Mouse (Mus musculus) midbrain, embryonic 16.5 days (tissue): Measurements from ENCODE around the gene Man1a. TPM values are rescaled to one million over a fixed set of nuclear protein-coding genes. Genes with fewer than 3 reads are reported as not detected.
A peak's percentile ranks its signal among the peaks of the same experiment; 100 is the strongest.

Experiments used
- ATAC-seq: fragments of 200-750 bp; cut with Nextera tagmentation; 2 replicates; pipeline ENCODE4 v1.8.0; 2017; ENCODE audit warnings: moderate TSS enrichment
- H3K27ac ChIP-seq: fragments of 300-500 bp; sonication (generic); 2 replicates; pipeline ENCODE4 v1.5.1; 2014; ENCODE audit warnings: mild to moderate bottlenecking, low read length, mixed read lengths
- H3K27me3 ChIP-seq: fragments of 300-500 bp; sonication (generic); 2 replicates; pipeline ENCODE4 v1.6.1; 2014; ENCODE audit warnings: low read depth, low read length, mixed read lengths; ENCODE audit not compliant: control insufficient read depth, insufficient read depth
- H3K36me3 ChIP-seq: fragments of 300-500 bp; sonication (generic); 2 replicates; pipeline ENCODE4 v1.6.1; 2014; ENCODE audit warnings: mild to moderate bottlenecking, low read length, moderate library complexity, mixed read lengths; ENCODE audit not compliant: control insufficient read depth, insufficient read depth
- H3K4me1 ChIP-seq: fragments of 300-500 bp; sonication (generic); 2 replicates; pipeline ENCODE4 v1.6.1; 2014; ENCODE audit warnings: mild to moderate bottlenecking, low read length, mixed read lengths; ENCODE audit not compliant: control insufficient read depth, insufficient read depth
- H3K4me2 ChIP-seq: fragments of 300-500 bp; sonication (generic); 2 replicates; pipeline ENCODE4 v1.6.1; 2014; ENCODE audit warnings: mild to moderate bottlenecking, low read length, mixed read lengths
- H3K4me3 ChIP-seq: fragments of 300-500 bp; sonication (generic); 2 replicates; pipeline ENCODE4 v1.5.1; 2014; ENCODE audit warnings: low read depth, mild to moderate bottlenecking, low read length, moderate library complexity, mixed read lengths
- H3K9ac ChIP-seq: fragments of 300-500 bp; sonication (generic); 2 replicates; pipeline ENCODE4 v1.6.1; 2014; ENCODE audit warnings: low read depth, low read length, mixed read lengths
- H3K9me3 ChIP-seq: fragments of 300-500 bp; sonication (generic); replicated peaks from 2 replicates; pipeline ENCODE4 v1.6.1; 2014; ENCODE audit warnings: mild to moderate bottlenecking, low read length, mixed read lengths; ENCODE audit not compliant: control insufficient read depth, poor library complexity, severe bottlenecking
- WGBS: fragments of 180-500 bp; shearing (Covaris S2); extraction: QIAGEN DNeasy Blood & Tissue Kit; methylation state at CpG from one replicate; pipeline ENCODE4 v1.1.7; 2014; 5-methylcytosine and 5-hydroxymethylcytosine counted together
- polyA plus RNA-seq: library from polyadenylated mRNA; unstranded; fragments of >200 nt; fragmentation: Nextera tagmentation; extraction: Ambion mirVana; gene quantifications from 2 replicates; pipeline ENCODE4 v1.2.1, GENCODE M21; 2015

Man1a gene
- polyA plus RNA-seq, 1 experiment from 2014 or later, result 4.7 TPM

- Histone ChIP-seq H3K4me3 (no peak overlapping the region), H3K27ac (no peak overlapping the region), H3K9me3 (no peaks in the 10 kb centered on the region), H3K36me3 (no peaks in the 10 kb centered on the region), H3K27me3 (no peaks in the 10 kb centered on the region), H3K9ac (no peak overlapping the region), H3K4me2 (no peak overlapping the region), H3K4me1 (no peaks in the 10 kb centered on the region)
- WGBS, result 89% methylated on average over 5 of the region's 5 CpGs
- ATAC-seq, result no peak
These were observed 148.5 kb downstream of the Man1a start for GRCm38 (mm10) chr10:53927904-53928303.

DNA sequence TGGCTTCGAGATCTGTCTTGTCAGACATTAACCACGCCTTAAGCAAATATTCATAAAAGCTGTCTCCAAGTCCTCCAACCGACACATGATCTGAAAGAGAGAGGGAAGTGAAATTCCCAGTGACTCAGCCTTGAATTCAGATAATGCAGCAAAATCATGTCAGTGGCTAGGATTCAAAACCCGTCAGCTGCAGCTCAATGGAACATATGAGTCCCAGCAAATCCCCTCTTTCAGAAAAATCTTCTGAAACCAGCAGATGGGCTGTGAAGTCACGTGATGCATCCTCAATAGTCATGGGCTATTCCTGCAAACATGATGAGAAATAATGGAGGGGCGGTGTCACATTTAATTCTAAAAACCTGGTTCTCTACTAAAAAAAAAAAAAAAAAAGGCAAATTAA, 151.0 kb downstream of the Man1a start:
- Histone ChIP-seq H3K4me2 (no peak overlapping the region), H3K36me3 (no peaks in the 10 kb centered on the region), H3K9me3 (no peaks in the 10 kb centered on the region), H3K4me3 (no peak overlapping the region), H3K27me3 (no peaks in the 10 kb centered on the region), H3K27ac (no peak overlapping the region), H3K4me1 (no peaks in the 10 kb centered on the region), H3K9ac (no peak overlapping the region)
- 70% methylated on average over 6 of the region's 6 CpGs for WGBS
- no peak for ATAC-seq

GRCm38 (mm10) chr10:53922236-53922635, 154.2 kb downstream of the Man1a start:
- no peak for ATAC-seq
- 87% methylated on average over 3 of the region's 3 CpGs for WGBS
- H3K9ac ChIP-seq, result no peak overlapping the region

GRCm38 (mm10) chr10:53917517-53917916, 158.9 kb downstream of the Man1a start:
- no peak for ATAC-seq
- Histone ChIP-seq H3K27ac (no peak overlapping the region), H3K9ac (no peak overlapping the region)

More at GRCm38 (mm10) chr10:53922236-53922635, 154.2 kb downstream of the Man1a start:
- H3K4me3 ChIP-seq, result no peak overlapping the region
- H3K27me3 ChIP-seq, result no peaks in the 10 kb centered on the region
- H3K9me3 ChIP-seq, result no peaks in the 10 kb centered on the region
- H3K4me2 ChIP-seq, result no peak overlapping the region
- no peaks in the 10 kb centered on the region for H3K4me1 ChIP-seq
- H3K36me3 ChIP-seq, result no peaks in the 10 kb centered on the region
- no peak overlapping the region for H3K27ac ChIP-seq

DNA sequence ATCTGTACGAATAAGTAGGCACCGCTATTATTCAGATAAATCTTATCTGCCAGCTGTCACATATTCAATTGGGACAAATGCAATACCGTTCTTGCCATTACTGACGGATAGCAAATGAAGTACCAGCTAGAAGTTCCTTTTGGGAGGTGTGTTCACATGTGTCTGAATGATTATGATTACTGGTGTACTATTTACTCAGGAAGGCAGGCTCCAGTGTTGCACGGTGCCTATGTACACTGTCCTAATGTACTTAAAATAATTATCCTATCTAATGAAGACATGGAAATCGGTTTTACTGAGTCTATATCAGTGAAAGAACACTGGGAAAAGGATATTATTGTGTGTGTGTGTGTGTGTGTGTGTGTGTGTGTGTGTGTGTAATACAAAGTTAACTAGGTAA, 160.7 kb downstream of the Man1a start:
- no peak overlapping the region for H3K9ac ChIP-seq
- 60% methylated on average over 6 of the region's 6 CpGs for WGBS
- peak; percentile 56; the same call in 1 of the 2 replicates for ATAC-seq
- H3K4me3 ChIP-seq, result no peak overlapping the region
- H3K27ac ChIP-seq, result no peak overlapping the region
- no peaks in the 10 kb centered on the region for H3K36me3 ChIP-seq
- H3K9me3 ChIP-seq, result no peaks in the 10 kb centered on the region
- H3K4me1 ChIP-seq, result peaks cover 5% of the 10 kb centered on the region; the same call in 1 of the 2 replicates
- H3K27me3 ChIP-seq, result no peaks in the 10 kb centered on the region
- H3K4me2 ChIP-seq, result peak overlapping the region; percentile 25

More at GRCm38 (mm10) chr10:53917517-53917916, 158.9 kb downstream of the Man1a start:
- Histone ChIP-seq H3K4me3 (no peak overlapping the region), H3K4me1 (peaks cover 5% of the 10 kb centered on the region; the same call in 1 of the 2 replicates), H3K4me2 (no peak overlapping the region), H3K36me3 (no peaks in the 10 kb centered on the region), H3K27me3 (no peaks in the 10 kb centered on the region), H3K9me3 (no peaks in the 10 kb centered on the region)
- 78% methylated on average over 3 of the region's 3 CpGs for WGBS

GRCm38 (mm10) chr10:53914974-53915609, 161.3 kb downstream of the Man1a start:
- ATAC-seq, result peak; percentile 63
- H3K4me3 ChIP-seq, result no peak overlapping the region
- no peak overlapping the region for H3K9ac ChIP-seq
- H3K4me1 ChIP-seq, result peaks cover 5% of the 10 kb centered on the region; the same call in 1 of the 2 replicates
- WGBS, result 62% methylated on average over 8 of the region's 8 CpGs
- no peaks in the 10 kb centered on the region for H3K27me3 ChIP-seq
- peak overlapping the region; percentile 25 for H3K4me2 ChIP-seq
- H3K36me3 ChIP-seq, result no peaks in the 10 kb centered on the region
- H3K9me3 ChIP-seq, result no peaks in the 10 kb centered on the region
- peak overlapping the region; percentile 8; the same call in 1 of the 2 replicates for H3K27ac ChIP-seq

DNA sequence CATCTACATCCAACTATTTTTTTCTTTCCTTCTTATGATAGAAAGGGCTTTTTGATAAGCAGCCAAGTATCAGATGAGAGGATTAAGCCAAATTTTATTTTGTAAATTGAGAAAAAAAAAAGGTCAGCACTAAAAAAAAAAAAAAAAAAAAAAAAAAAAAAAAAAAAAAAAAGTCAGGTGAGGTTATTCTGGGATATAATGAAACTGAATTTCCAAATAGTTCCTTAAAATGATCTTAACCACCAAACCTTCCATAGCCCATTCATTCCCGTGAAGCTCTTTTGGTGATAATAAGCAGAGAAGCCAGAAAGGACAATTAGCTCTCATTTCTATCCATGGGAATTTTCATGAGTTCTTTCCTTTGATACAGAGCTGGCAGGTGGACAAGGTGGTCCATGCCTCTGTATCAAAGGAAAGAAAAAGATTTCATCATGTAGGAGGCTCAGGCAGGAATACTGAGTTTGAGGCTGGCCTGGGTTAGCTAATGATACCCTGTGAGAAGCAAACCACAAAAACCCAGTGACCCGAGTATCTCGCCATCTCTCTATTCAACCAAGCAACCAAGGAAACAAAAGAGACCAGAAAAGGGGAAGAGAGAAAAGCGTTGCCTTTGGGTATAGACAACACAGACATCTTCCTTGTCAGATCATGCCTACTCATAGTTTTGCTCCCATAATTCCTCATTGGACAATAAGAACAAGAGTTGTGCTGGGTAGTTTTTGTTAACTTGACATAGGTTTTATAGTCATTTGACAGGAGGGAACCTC, 162.7 kb downstream of the Man1a start:
- WGBS, result 84% methylated on average over 4 of the region's 4 CpGs
- no peak overlapping the region for H3K4me2 ChIP-seq
- no peak overlapping the region for H3K9ac ChIP-seq
- ATAC-seq, result no peak
- no peaks in the 10 kb centered on the region for H3K27me3 ChIP-seq
- no peaks in the 10 kb centered on the region for H3K36me3 ChIP-seq
- H3K9me3 ChIP-seq, result no peaks in the 10 kb centered on the region
- H3K4me1 ChIP-seq, result peaks cover 5% of the 10 kb centered on the region; the same call in 1 of the 2 replicates
- H3K27ac ChIP-seq, result no peak overlapping the region
- H3K4me3 ChIP-seq, result no peak overlapping the region

DNA sequence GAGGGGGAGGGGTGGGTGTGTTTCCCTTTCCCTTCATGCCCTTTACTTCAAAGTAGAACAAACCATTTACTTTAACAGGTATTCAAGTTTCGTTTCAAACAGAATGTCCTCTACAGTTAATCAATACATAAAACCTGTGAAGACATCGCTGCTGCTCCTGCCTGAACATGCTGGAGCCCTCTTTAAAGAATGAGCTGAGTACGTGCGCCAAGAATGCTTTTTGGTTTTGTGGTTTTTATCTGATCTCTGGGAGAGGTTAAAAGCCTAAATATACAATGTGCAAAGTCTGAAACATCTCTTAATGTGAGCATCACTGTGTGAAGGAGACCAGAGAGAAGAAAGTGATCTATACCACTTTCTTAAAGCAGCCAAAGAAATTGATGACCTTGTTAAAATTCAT, 186.9 kb downstream of the Man1a start:
- Histone ChIP-seq H3K9me3 (no peaks in the 10 kb centered on the region), H3K4me2 (no peak overlapping the region), H3K27ac (no peak overlapping the region), H3K36me3 (no peaks in the 10 kb centered on the region), H3K9ac (no peak overlapping the region), H3K27me3 (no peaks in the 10 kb centered on the region), H3K4me3 (no peak overlapping the region), H3K4me1 (no peaks in the 10 kb centered on the region)
- 83% methylated on average over 4 of the region's 4 CpGs for WGBS
- no peak for ATAC-seq
